Mouse (Mus musculus): ENCODE data around the gene 1700061G19Rik.
A peak's percentile ranks its signal among the peaks of the same experiment; 100 is the strongest.

The 1700061G19Rik gene

GRCm38 (mm10) chr17:56874936-56875651, at the start of gene 1700061G19Rik:
1700061G19Rik (plus strand) TSS chr17:56875477.
- no peak for DNase-seq

- DNase-seq: no peak
Observed at GRCm38 (mm10) chr17:56826718-56827117, 48.6 kb upstream of the 1700061G19Rik start.

- no peak for DNase-seq
Observed at GRCm38 (mm10) chr17:56829171-56829570, 46.1 kb upstream of the 1700061G19Rik start.

GRCm38 (mm10) chr17:56829795-56830194, 45.5 kb upstream of the 1700061G19Rik start:
- no peak for DNase-seq

- DNase-seq: peak; percentile 60
Observed at GRCm38 (mm10) chr17:56830411-56831110, 44.7 kb upstream of the 1700061G19Rik start, which contains the start of gene Rfx2. Rfx2 (minus strand) TSS chr17:56831013.

- peak; percentile 99 for DNase-seq
Observed at GRCm38 (mm10) chr17:56831111-56831816, 44.0 kb upstream of the 1700061G19Rik start.

GRCm38 (mm10) chr17:56832918-56833317, 42.4 kb upstream of the 1700061G19Rik start:
- no peak for DNase-seq

GRCm38 (mm10) chr17:56833381-56833780, 41.9 kb upstream of the 1700061G19Rik start:
- no peak for DNase-seq

- DNase-seq: no peak
Observed at GRCm38 (mm10) chr17:56836336-56836735, 38.9 kb upstream of the 1700061G19Rik start.

GRCm38 (mm10) chr17:56840524-56840923, 34.8 kb upstream of the 1700061G19Rik start:
- no peak for DNase-seq

- no peak for DNase-seq
Observed at GRCm38 (mm10) chr17:56842173-56842572, 33.1 kb upstream of the 1700061G19Rik start.

- DNase-seq: no peak
Observed at GRCm38 (mm10) chr17:56843678-56844077, 31.6 kb upstream of the 1700061G19Rik start.

GRCm38 (mm10) chr17:56848785-56849184, 26.5 kb upstream of the 1700061G19Rik start:
- no peak for DNase-seq

- no peak for DNase-seq
Observed at GRCm38 (mm10) chr17:56849710-56850109, 25.6 kb upstream of the 1700061G19Rik start.

GRCm38 (mm10) chr17:56851167-56851566, 24.1 kb upstream of the 1700061G19Rik start:
- DNase-seq: no peak

- no peak for DNase-seq
Observed at GRCm38 (mm10) chr17:56855421-56855820, 19.9 kb upstream of the 1700061G19Rik start.

GRCm38 (mm10) chr17:56858216-56858615, 17.1 kb upstream of the 1700061G19Rik start:
- DNase-seq: peak; percentile 39

GRCm38 (mm10) chr17:56858922-56859321, 16.4 kb upstream of the 1700061G19Rik start:
- no peak for DNase-seq

- no peak for DNase-seq
Observed at GRCm38 (mm10) chr17:56861197-56861596, 14.1 kb upstream of the 1700061G19Rik start.

- no peak for DNase-seq
Observed at GRCm38 (mm10) chr17:56866071-56866470, 9.2 kb upstream of the 1700061G19Rik start.

GRCm38 (mm10) chr17:56869481-56869977, 5.7 kb upstream of the 1700061G19Rik start:
- no peak for DNase-seq

GRCm38 (mm10) chr17:56870287-56870953, 4.9 kb upstream of the 1700061G19Rik start:
- DNase-seq: no peak

GRCm38 (mm10) chr17:56871767-56872166, 3.5 kb upstream of the 1700061G19Rik start:
- no peak for DNase-seq

All from cerebellum, adult 9-10 months (tissue).